ENCODE assay signal across 16 mouse cellular contexts in the genomic region with DNA sequence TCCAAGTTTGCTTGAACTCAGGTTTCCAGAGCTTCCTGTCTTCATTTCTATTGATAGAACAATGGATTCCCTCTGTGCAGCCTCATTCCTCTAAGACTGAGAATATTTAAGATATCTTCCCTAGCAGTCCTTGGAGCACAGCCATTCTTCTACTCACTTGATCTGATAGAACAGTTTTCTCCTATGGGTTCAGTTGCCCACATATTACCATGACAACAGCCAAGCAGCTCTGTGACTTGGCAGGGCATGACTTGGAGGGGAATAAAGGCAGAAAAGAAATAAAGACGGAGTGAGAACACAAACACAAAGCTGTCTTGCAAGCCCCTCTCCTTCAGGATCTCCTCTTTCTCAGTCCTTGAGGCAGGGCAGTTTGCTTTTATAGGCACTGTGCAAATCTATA.
A peak's percentile ranks its signal among the peaks of the same experiment; 100 is the strongest.
DNase-seq lines count a peak whose midpoint lies in the region; TF ChIP-seq lines count a peak whose summit lies in the region.
"Had no signal": no experiment of that assay in that cellular context is flagged by ENCODE, and none has a peak within 500 bp of the region (broad histone marks: within the 10 kb centered on the region; RNA-seq: fewer than 3 reads in every experiment).

No protein-coding gene starts in this region.

- TF ChIP-seq POLR2A in brain, embryonic 14.5 days (IDR thresholded peaks at IDR 0.05; ENCODE audit: borderline replicate concordance, extremely low read depth, insufficient read depth, insufficient read length, poor library complexity, severe bottlenecking) = no peak

- peak; percentile 12 to 43 for DNase-seq in frontal cortex, postnatal 36 days (ENCODE audit: low spot score in 2 of 2)
- DNase-seq in frontal cortex, postnatal 14 days (ENCODE audit: low spot score in 2 of 2) = no peak
- DNase-seq in left cerebral cortex, postnatal 4 days = peak; percentile 9
- DNase-seq in left cerebral cortex, postnatal 36 days (ENCODE audit: low spot score in 2 of 2) = no peak
- DNase-seq in NIH3T3 (ENCODE audit: low read depth) = peak; percentile 16
- DNase-seq in brain, embryonic 14.5 days (ENCODE audit: low read depth) = peak; percentile 80
- no peak for DNase-seq in heart, postnatal 4 days
- DNase-seq in urinary bladder, postnatal 14 days (ENCODE audit: low spot score) = no peak
- DNase-seq: adrenal gland, adult 2 months; cerebellum, adult 11-12 months; gastrocnemius, postnatal 14 days; heart, adult 2 months; kidney, adult 8-10 months; kidney, postnatal 25 days; liver, embryonic 13.5 days; thymus, postnatal 36 days had no signal

- TF ChIP-seq CTCF in brain, embryonic 14.5 days (IDR thresholded peaks at IDR 0.05; ENCODE audit: borderline replicate concordance, extremely low read depth, insufficient read depth, insufficient read length) = no peak

- intact Hi-C loops in left cerebral cortex, postnatal 4 days (cut with DNase I) = no loop called here
- intact Hi-C loops in left cerebral cortex, postnatal 36 days (cut with DNase I) = no loop called here

Comparison
In these comparisons a context has a peak if more than half of its experiments do, and no peak if none do; other contexts are left out.
1. DNase-seq: peak in frontal cortex, postnatal 36 days (2 of 2), left cerebral cortex, postnatal 4 days (single experiment), NIH3T3 (single experiment) and brain, embryonic 14.5 days (single experiment); none in frontal cortex, postnatal 14 days (0 of 2), left cerebral cortex, postnatal 36 days (0 of 2), heart, postnatal 4 days (single experiment) and urinary bladder, postnatal 14 days (single experiment).